Mouse (Mus musculus): ENCODE results near the gene Tsc22d2.
"Not testable (repeated sequence)": the region's sequence is repeated elsewhere in the genome, so short reads cannot be mapped to it uniquely, and the experiment has no call there.

GRCm38 (mm10) chr3:58475298-58475697 lies 60.8 kb downstream of the Tsc22d2 start:
- not testable (repeated sequence) for TF ChIP-seq GATA1, TAL1 (IDR thresholded peaks at IDR 0.05; ENCODE audit: low read length)

All from erythroblast, embryonic 14.5 days (primary cell).